Mouse (Mus musculus): Measurements from ENCODE around the gene Prkd2.

- TF ChIP-seq TAL1 (conservative IDR thresholded peaks at IDR 0.05; ENCODE audit: low read depth, low read length) = no peak
- TF ChIP-seq CTCF (IDR thresholded peaks at IDR 0.05; ENCODE audit: low read depth, low read length) = no peak
- TF ChIP-seq GATA1 (IDR thresholded peaks at IDR 0.05; ENCODE audit: borderline replicate concordance, low read length) = no peak
- no peak for TF ChIP-seq POLR2AphosphoS5 (IDR thresholded peaks at IDR 0.05; ENCODE audit: insufficient replicate concordance, low read depth, low read length)
- no peak for TF ChIP-seq GATA2 (IDR thresholded peaks at IDR 0.05; ENCODE audit: borderline replicate concordance, low read depth, low read length)
These were observed 22.9 kb upstream of the Prkd2 start for GRCm38 (mm10) chr7:16819794-16820193.

All from G1E (cell line).